Mouse (Mus musculus) E14TG2a.4 (cell line): ENCODE measurements at regions not wholly inside any gene's neighbourhood (a gene's known extent, or its start where the extent isn't known, plus 50 kb on each side); places are given as distances from the start of the nearest gene placed in this dataset.

Source experiments
- CTCF ChIP-seq: conservative IDR thresholded peaks from 2 replicates; pipeline ENCODE4 v1.5.1; 2014; ENCODE audit warnings: low read length
- NANOG ChIP-seq: IDR thresholded peaks from 2 replicates; pipeline ENCODE4 v1.6.1; 2014; ENCODE audit warnings: borderline replicate concordance, low read length, mixed read lengths
- POU5F1 ChIP-seq: IDR thresholded peaks from 2 replicates; pipeline ENCODE4 v1.6.1; 2014; ENCODE audit warnings: low read length, borderline replicate concordance

- no peak for TF ChIP-seq POU5F1
- no peak for TF ChIP-seq CTCF
- no peak for TF ChIP-seq NANOG
Observed at GRCm38 (mm10) chr6:135584782-135585181, 222.4 kb downstream of the Emp1 start.
